Mouse (Mus musculus) frontal cortex, adult 2 months (tissue): ENCODE results near the gene Zmynd10. TPM values are rescaled to one million over a fixed set of nuclear protein-coding genes. Genes with fewer than 3 reads are reported as not detected.

ENCODE experiments used
- DNase-seq, 2 experiments: peaks; one replicate each; pipeline ENCODE4 v3.0.0; 2022; ENCODE audit warnings: low spot score in 1 of 2; ENCODE audit errors: extremely low spot score in 1 of 2
- polyA plus RNA-seq: library from polyadenylated mRNA; depleted of rRNA; stranded (reverse); fragments of >200 nt; gene quantifications from 2 replicates; pipeline ENCODE4 v1.2.3, GENCODE M21; 2012; rRNA removed

The Zmynd10 gene
- polyA plus RNA-seq, 1 experiment, result 7.8 TPM

DNA sequence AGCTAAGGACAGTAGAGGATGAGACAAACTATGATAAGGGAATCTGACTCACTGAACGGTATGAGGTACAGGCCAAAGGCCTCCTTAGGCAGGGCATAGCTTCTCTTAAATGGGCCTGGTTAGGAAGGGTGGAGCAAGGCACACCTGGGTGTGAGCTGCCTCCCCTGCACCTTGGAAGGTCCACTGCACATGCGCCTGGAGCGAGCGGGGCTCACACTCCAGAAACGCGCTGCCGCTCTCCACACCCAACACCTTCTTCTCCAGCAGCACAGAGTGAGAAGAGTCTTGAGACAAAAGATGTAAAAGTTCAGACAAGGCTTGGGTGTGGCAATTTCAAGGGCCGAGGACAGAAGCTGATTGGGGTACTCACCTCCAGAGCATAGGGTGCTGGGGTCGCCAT, 52.3 kb downstream of the Zmynd10 start:
- DNase-seq, result no peak

DNA sequence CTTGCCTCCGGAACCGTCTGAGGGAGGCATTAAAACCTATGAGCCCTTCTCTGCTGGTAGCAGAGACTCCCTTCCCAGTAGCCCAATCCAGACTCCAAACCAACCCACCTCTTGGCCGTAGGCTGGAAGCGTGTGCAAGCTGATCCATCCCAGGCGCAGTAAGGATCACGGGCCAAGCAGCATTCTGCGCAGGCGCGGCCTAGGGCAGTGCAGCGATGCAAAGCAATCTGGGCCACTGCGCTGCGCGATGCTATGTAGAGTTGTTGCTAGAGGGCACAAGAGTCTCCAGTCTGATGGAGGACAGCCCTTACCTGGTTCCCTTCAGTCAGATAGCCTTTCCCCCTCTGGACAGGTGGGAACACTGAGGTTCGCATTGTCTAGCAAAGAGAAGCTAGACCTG, 52.7 kb downstream of the Zmynd10 start:
- DNase-seq, result no peak

DNA sequence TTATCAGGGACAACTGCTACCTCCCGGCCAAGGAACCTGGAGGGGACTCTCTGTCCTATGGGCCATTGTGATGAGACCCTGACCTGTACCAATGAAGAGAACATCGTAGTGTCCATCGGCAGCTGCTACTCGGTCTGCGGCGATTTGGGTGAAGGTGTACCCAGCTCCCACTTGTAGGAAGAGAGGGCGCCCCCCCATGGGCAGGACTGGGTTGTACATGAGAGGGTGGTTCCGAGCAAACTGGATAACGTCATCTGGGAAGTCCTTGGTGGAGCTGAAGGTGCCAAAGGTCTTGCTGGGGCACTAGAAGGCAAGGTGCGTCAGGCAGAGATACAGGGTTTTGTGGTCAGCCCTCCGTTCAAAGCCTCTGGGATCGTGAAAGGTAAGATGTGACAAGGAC, 53.6 kb downstream of the Zmynd10 start:
- no peak for DNase-seq

Other genes with a start within 250 kb of the Zmynd10 start
- 31.9 and 39.1 TPM in 2 replicates for gene Hemk1, start 208.9 kb upstream of the Zmynd10 start, polyA plus RNA-seq
- gene 6430571L13Rik, start 206.7 kb upstream of the Zmynd10 start, polyA plus RNA-seq, result 26.2 and 26.8 TPM in 2 replicates
- gene Cacna2d2, start 147.7 kb upstream of the Zmynd10 start, polyA plus RNA-seq, result 33.1 and 35.7 TPM in 2 replicates
- 29.7 and 32.1 TPM in 2 replicates for gene Tmem115, start 13.4 kb upstream of the Zmynd10 start, polyA plus RNA-seq
- 27.0 and 27.2 TPM in 2 replicates for gene Cyb561d2, start 5.1 kb upstream of the Zmynd10 start, polyA plus RNA-seq
- 65.1 and 65.7 TPM in 2 replicates for gene Nprl2, start 5.1 kb upstream of the Zmynd10 start, polyA plus RNA-seq
- gene Rassf1, start 4.3 kb downstream of the Zmynd10 start, polyA plus RNA-seq, result 25.0 and 25.2 TPM in 2 replicates
- 120 and 133 TPM in 2 replicates for gene Tusc2, start 16.0 kb downstream of the Zmynd10 start, polyA plus RNA-seq
- 11.1 and 12.1 TPM in 2 replicates for gene Hyal2, start 20.6 kb downstream of the Zmynd10 start, polyA plus RNA-seq
- gene Hyal1, start 29.6 kb downstream of the Zmynd10 start, polyA plus RNA-seq, result 5.0 and 5.5 TPM in 2 replicates
- 15.9 and 18.3 TPM in 2 replicates for gene Naa80, start 31.6 kb downstream of the Zmynd10 start, polyA plus RNA-seq
- gene Hyal3, start 33.5 kb downstream of the Zmynd10 start, polyA plus RNA-seq, result 0.69 and 0.74 TPM in 2 replicates
- gene Ifrd2, start 40.3 kb downstream of the Zmynd10 start, polyA plus RNA-seq, result 17.5 and 18.8 TPM in 2 replicates
- gene Sema3b, start 61.9 kb downstream of the Zmynd10 start, polyA plus RNA-seq, result 2.1 and 3.4 TPM in 2 replicates
- 334 and 351 TPM in 2 replicates for gene Gnai2, start 88.1 kb downstream of the Zmynd10 start, polyA plus RNA-seq
- gene Slc38a3, start 122.2 kb downstream of the Zmynd10 start, polyA plus RNA-seq, result 256 and 260 TPM in 2 replicates
- gene Gnat1, start 132.4 kb downstream of the Zmynd10 start, polyA plus RNA-seq, result 0.15 and 0.28 TPM in 2 replicates
- gene Sema3f, start 163.2 kb downstream of the Zmynd10 start, polyA plus RNA-seq, result 21.2 and 22.3 TPM in 2 replicates
- 152 and 180 TPM in 2 replicates for gene Rbm5, start 223.7 kb downstream of the Zmynd10 start, polyA plus RNA-seq